Mouse (Mus musculus) heart, postnatal 36 days (tissue): ENCODE measurements around the gene Fam171a1. TPM values are rescaled to one million over a fixed set of nuclear protein-coding genes. Genes with fewer than 3 reads are reported as not detected.
"Not testable (repeated sequence)": the region's sequence is repeated elsewhere in the genome, so short reads cannot be mapped to it uniquely, and the experiment has no call there.

Experiments used
- DNase-seq, 2 experiments: peaks; one replicate each; pipeline ENCODE4 v3.0.0; 2021 to 2022
- intact Hi-C: fragments of 180-260 bp; cut with DNase I; formaldehyde crosslinking; loops from one replicate; pipeline ENCODE4 v1.15.1; 2025
- total RNA-seq, 2 experiments: library from RNA; stranded (reverse); gene quantifications; 2 replicates each; pipeline ENCODE4 v1.2.3; 2021

Gene Fam171a1
- 10 to 100 TPM; 15.4 to 17.9 TPM for total RNA-seq

- intact Hi-C loops = loop anchor here (10.0 kb wide), 1 partner anchor 301 kb away; no protein-coding TSS in a partner anchor
- DNase-seq = no peak
Measured at GRCm38 (mm10) chr2:3113866-3114265, at the start of gene Fam171a1. Gene Fam171a1, plus strand, starts transcription at chr2:3114224.

GRCm38 (mm10) chr2:3069140-3069539 lies 44.9 kb upstream of the Fam171a1 start:
- intact Hi-C loops = no loop called here
- no peak for DNase-seq

GRCm38 (mm10) chr2:3088361-3088760 lies 25.7 kb upstream of the Fam171a1 start:
- not testable (repeated sequence) for DNase-seq

GRCm38 (mm10) chr2:3089274-3089673 lies 24.8 kb upstream of the Fam171a1 start:
- intact Hi-C loops = loop anchor here (1.0 to 2.0 kb wide), 3 partner anchors 29 to 326 kb away; no protein-coding TSS in a partner anchor
- no peak for DNase-seq

More at GRCm38 (mm10) chr2:3088361-3088760, 25.7 kb upstream of the Fam171a1 start:
- intact Hi-C loops = loop anchor here (2.0 kb wide), 1 partner anchor 326 kb away; no protein-coding TSS in a partner anchor

- intact Hi-C loops = no loop called here
- no peak for DNase-seq
Measured at GRCm38 (mm10) chr2:3096101-3096500, 17.9 kb upstream of the Fam171a1 start.

DNA sequence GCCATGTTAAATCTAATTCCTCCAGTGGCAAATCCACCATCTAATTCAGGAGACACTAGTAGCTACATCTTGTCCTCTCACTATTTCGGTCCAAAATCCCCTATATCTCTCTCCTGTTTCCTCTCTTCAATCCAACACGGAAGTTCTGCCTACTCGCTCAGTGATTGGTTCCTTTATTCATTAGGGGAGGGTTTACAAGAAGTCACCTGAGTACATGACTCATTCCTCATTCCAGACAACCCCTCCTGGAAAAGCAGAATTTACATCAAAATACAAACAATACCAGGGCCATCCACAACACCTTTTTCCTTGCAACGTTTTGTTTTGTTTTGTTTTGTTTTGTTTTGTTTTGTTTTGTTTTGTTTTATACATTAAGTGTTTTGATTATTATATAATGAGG lies 14.1 kb upstream of the Fam171a1 start:
- intact Hi-C loops = no loop called here
- no peak for DNase-seq

GRCm38 (mm10) chr2:3101292-3101957 lies 12.6 kb upstream of the Fam171a1 start:
- intact Hi-C loops = no loop called here
- no peak for DNase-seq

DNA sequence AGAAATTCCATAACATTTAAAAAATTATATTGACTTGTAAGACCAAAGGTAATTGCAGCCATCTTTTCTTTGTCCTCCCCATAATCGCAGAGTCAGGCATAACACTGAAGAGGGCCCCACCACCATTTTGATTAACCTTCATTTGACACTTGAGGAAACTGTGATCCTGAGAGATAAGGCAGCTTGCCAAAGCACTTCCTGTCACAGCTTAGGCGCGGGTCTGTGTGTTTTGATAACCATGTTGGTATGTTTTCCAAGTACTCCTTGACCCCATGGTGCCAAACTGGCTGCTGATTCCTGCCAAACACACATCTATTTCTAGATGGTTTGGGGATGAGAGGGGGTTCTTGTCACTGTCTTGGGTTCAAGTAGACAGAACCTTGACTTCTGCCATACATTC lies 11.7 kb upstream of the Fam171a1 start:
- intact Hi-C loops = no loop called here
- DNase-seq = no peak

- DNase-seq = no peak
Measured at GRCm38 (mm10) chr2:3107471-3107870, 6.6 kb upstream of the Fam171a1 start.

DNA sequence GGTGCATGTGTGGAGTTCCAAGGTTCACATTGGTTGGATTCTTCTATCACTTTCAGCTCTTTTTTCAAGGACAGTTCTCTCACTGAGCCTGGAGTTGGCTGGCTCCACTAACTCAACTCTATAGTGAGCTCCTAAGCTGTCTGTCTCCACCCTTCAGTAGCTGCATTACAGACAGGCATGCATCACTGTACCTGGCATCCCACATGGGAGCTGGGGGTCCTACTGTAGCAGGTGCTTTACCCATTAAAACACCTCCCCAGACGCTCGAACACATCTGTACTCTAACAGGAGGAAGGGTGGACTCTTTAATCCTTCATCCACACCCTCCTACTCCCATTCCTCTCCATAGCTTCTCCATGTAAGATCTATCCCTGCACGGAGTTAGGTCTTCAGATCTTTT lies 5.6 kb upstream of the Fam171a1 start:
- no peak for DNase-seq

More at GRCm38 (mm10) chr2:3107471-3107870, 6.6 kb upstream of the Fam171a1 start:
- intact Hi-C loops = no loop called here

GRCm38 (mm10) chr2:3108834-3109233 lies 5.2 kb upstream of the Fam171a1 start:
- no peak for DNase-seq
- intact Hi-C loops = no loop called here

More for the DNA sequence above, 5.6 kb upstream of the Fam171a1 start:
- intact Hi-C loops = no loop called here

GRCm38 (mm10) chr2:3117855-3118202 lies 3.8 kb downstream of the Fam171a1 start:
- DNase-seq = no peak
- intact Hi-C loops = loop anchor here (1.0 to 10.0 kb wide), 6 partner anchors 29 to 297 kb away; partner anchors contain the start of gene Rpp38

DNA sequence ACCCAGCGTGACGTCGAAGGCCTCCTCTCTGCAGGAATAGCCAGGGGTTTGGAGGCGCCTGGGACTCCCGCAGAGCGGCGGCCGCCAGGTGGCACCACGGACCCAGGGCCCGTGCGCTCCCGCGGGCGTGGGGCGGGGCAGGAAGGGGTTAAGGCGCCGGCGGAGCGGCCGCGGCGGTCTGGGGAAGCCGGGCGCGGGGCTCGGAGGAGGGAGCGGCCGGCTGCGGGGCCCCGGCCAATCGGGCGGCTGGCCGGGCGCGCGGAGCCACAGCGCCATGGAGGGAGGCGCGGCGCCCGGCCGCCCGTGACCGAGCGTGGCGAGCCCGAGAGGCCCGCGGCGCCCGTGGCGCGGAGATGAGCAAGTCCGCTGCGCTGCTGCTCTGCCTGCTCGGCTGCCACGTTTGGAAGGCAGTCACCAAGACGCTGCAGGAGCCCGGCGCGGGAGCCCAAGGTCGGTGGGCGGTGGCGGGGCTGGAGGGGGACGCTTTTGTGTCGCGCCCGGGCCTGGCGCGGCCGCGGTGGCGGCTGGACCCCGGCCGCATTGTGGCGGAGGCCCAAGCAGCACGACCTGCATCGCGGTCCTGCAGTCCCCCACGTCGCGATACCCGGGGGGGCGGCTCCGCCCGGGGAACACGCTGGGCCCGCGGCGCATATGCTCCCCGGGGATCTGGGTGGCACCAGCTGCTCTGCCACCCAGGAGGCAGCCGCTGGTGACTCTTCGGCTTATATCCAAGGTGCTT lies 4.3 kb downstream of the Fam171a1 start:
- peak; percentile 90 for DNase-seq
- intact Hi-C loops = loop anchor here (1.0 to 10.0 kb wide), 6 partner anchors 29 to 296 kb away; partner anchors contain the start of gene Rpp38

DNA sequence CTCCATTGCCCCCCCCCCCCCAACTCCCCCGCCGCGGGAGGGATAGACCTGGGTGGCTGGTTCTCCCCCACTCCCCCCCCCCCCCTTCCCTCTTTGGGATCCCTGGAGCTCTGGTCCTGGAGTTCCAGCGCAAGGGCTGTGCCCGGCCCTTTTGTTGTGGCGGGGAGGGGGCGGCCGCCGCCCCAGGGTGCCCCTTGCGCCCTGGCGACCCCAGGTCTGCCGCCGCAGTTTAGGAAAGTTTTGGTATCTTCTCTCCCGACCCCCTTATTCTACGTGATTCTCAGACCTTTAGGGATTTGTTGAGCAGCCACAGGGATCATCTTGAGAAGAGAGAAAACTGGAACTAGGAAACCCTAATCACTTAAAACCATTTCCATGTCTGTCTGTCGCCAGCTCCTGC lies 4.9 kb downstream of the Fam171a1 start:
- intact Hi-C loops = loop anchor here (1.0 to 10.0 kb wide), 6 partner anchors 30 to 296 kb away; partner anchors contain the start of gene Rpp38
- no peak for DNase-seq

DNA sequence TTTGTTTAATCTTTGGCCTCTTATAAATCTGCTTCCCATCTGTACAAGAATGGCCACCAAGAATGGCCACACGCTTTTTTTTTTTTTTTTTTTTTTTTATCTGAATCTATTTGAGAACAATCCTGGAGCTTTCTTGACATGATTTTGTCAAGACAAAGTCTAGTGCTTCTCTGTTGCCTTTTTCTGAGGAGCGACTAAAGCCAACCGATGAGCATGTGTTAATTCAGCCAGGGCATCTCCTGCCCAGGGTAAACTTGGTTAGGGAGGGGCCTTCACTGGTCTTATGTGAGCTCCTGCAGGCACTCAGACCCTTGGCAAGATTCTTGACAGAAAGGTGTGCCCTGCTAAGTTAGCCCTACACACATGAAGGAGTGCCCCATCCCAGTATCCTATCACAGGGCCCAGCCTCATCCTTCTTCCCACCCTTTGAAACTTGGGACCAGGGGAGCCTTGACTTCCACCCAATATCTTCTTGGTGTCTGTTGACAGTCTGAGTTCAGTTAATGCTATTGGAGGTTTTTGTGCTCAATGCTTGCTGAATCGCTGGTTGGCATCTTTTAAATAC lies 5.4 kb downstream of the Fam171a1 start:
- no peak for DNase-seq
- intact Hi-C loops = loop anchor here (2.0 to 10.0 kb wide), 4 partner anchors 57 to 295 kb away; partner anchors contain the start of gene Rpp38

DNA sequence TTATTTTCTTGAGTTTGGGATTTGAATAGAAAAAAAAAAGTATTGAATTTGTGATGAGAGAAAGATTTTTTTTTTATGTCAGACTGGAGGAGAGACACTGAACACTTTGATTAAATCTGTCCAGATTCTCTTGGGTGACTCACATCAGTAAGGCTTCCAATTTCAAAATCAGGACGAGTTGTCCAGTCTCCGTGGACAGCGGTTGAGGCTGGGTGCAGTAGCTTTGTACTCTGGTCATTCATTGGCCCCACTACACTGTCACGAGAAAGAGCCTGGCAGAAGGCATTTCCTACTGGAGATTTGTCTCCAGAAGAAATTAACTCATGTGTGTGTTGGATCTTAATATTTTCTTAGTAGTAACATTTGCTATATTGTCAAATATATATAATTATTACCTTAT lies 8.5 kb downstream of the Fam171a1 start:
- intact Hi-C loops = no loop called here
- peak in 1 of 2 experiments; percentile 39 for DNase-seq

GRCm38 (mm10) chr2:3127256-3127883 lies 13.3 kb downstream of the Fam171a1 start:
- intact Hi-C loops = no loop called here
- DNase-seq = no peak

DNA sequence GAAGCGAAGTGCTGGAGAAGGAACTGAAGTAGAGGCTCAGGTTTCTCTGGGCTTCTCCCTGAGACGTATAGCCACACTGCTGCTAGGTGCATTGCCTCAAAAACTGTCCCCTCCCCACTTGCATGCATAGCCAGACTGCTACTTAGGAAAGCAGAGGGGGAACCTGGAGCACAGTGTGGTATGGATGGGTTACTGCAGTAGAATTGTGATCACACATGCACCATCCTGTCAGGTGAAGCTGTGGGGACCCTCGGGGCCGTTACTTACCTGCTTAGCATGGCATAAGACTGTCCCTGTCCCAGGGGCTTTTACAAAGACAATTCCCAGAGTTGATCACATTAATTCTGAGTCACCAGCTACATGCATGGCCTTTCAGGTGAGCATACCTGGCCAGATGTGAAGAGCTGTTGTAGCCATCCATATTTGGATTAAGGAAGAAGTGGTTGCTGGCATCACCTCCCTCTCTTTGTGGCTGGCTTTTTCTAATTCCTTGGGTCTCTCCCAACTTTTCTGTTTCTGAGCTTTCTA lies 14.4 kb downstream of the Fam171a1 start:
- DNase-seq = no peak
- intact Hi-C loops = no loop called here

DNA sequence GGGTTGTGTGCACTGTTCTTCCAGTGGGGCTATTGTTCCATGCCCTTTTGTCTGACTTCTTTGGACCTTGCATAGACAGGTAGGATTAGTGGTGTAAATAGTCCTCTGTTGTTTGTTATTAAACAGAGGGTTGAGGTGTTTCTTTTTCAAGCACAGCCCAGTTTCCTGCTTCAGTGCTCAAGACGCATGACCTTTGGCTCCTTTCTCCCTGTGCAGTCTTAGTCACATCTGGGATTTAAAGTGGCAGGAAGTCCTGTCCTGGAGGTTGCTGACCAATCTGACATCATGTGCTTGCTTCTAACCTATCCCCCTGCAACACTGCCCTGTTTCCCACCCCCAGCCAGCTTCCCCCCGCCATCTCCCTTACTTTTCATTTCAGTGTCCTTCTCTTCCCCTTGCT lies 14.9 kb downstream of the Fam171a1 start:
- intact Hi-C loops = no loop called here
- no peak for DNase-seq

GRCm38 (mm10) chr2:3132473-3132872 lies 18.4 kb downstream of the Fam171a1 start:
- intact Hi-C loops = no loop called here
- DNase-seq = no peak
